Mouse (Mus musculus) heart, postnatal 14 days (tissue): ENCODE data around the gene Cbln4. TPM values are rescaled to one million over a fixed set of nuclear protein-coding genes. Genes with fewer than 3 reads are reported as not detected.

Source experiments
- total RNA-seq, 2 experiments: library from RNA; stranded (reverse); gene quantifications; 2 replicates each; pipeline ENCODE4 v1.2.3; 2021

The Cbln4 gene
- total RNA-seq, 2 experiments from 2014 or later: not detected

Other genes starting within 250 kb of the Cbln4 start
- not detected for gene Mc3r, start 205.0 kb upstream of the Cbln4 start, total RNA-seq